Mouse (Mus musculus) heart, postnatal 10 days (tissue): ENCODE measurements around the gene Klra8. TPM values are rescaled to one million over a fixed set of nuclear protein-coding genes. Genes with fewer than 3 reads are reported as not detected.
"Not testable (repeated sequence)": the region's sequence is repeated elsewhere in the genome, so short reads cannot be mapped to it uniquely, and the experiment has no call there.

Experiments used
- DNase-seq, 2 experiments: peaks; one replicate each; pipeline ENCODE4 v3.0.0; 2021
- intact Hi-C: fragments of 180-260 bp; cut with DNase I; formaldehyde crosslinking; loops from one replicate; pipeline ENCODE4 v1.15.1; 2025
- total RNA-seq, 2 experiments: library from RNA; stranded (reverse); gene quantifications; 2 replicates each; pipeline ENCODE4 v1.2.3; 2021

The Klra8 gene
- total RNA-seq: under 1 TPM in 1 of 2 experiments, not detected in 1; 0.22 TPM

DNA sequence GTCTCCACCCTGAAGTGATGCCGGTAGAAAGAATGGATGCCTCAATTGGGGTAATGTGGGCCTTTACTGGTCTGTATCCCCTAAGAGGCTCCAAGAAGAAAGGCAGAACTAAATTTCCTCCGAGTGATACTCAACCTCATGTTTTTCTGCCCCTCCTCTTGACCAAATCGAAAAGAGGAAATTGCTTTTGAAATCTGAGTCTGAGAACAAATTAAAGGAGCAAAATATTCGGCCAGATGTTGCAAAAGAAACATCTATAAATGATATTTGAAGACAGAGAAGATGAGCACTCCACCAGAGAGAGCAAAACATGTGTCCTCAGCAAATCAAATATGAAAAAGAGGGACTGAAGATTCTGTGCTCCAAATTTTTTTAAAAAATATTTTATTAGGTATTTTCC, at the start of gene Klra8:
Gene Klra8, minus strand, starts transcription at position 101 of the 400 bp plus-strand sequence.
- intact Hi-C loops: not testable (repeated sequence)

DNA sequence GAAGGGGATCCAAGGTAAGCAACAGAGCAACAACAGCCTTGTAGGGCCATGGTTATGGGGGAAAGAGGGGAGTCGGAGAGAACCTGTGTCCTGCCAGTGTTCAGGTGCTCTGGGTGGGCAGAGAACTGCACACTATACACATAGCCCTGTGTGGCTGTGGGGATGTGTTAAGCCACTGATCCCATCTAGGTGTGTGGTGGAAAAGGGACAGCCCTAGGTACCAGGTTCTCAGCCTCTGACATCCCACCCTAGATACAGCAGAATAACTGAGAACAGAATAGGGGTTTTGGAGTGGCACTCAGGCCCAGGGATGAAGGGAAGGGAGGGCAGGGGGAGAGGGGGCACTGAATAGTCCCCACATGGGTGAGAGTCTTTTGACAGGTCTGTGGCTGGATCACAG, 19.2 kb downstream of the Klra8 start:
- DNase-seq: no peak
- intact Hi-C loops: no loop called here

More for the DNA sequence above, at the start of gene Klra8:
- not testable (repeated sequence) for DNase-seq

DNA sequence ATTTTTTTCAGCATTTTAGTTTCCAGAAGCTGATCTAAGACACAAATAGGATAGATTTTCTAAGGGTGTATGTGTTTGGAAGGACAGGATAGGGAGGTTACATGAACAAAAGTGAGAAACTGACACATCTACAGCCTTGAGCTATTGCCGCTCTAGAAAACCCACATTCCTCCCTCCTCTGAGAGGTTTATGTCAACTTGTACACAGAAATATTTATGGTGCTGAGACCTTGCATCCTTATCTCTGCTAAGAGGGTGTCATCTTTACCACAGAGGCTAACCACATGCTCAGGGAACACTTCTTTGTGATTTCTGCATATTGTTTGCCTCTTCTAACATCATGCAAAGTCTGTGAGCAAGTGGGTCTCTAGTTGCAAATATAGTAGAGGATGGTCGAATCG, 27.0 kb downstream of the Klra8 start:
- DNase-seq, intact Hi-C loops: not testable (repeated sequence)

GRCm38 (mm10) chr6:130092336-130092948, 37.3 kb downstream of the Klra8 start:
- DNase-seq: no peak
- intact Hi-C loops: no loop called here

- DNase-seq, intact Hi-C loops: not testable (repeated sequence)
Observed at GRCm38 (mm10) chr6:130067171-130067570, 62.5 kb downstream of the Klra8 start, which contains the start of gene Klra4. Klra4 (minus strand) TSS chr6:130067271.

Other genes starting within 250 kb of the Klra8 start
- not detected for gene Klra5, start 212.2 kb downstream of the Klra8 start, total RNA-seq
- gene Klra6, start 102.9 kb downstream of the Klra8 start, total RNA-seq: not detected
- gene Klra4, start 62.6 kb downstream of the Klra8 start, total RNA-seq: not detected
- under 1 TPM; 0.45 to 0.87 TPM for gene Klra9, start 63.2 kb upstream of the Klra8 start, total RNA-seq
- not detected for gene Klra7, start 103.4 kb upstream of the Klra8 start, total RNA-seq
- not detected for gene Klra10, start 152.0 kb upstream of the Klra8 start, total RNA-seq
- not detected for gene Klra3, start 207.7 kb upstream of the Klra8 start, total RNA-seq